Mouse (Mus musculus) brain, embryonic 14.5 days (tissue): ENCODE measurements at regions not wholly inside any gene's neighbourhood (a gene's known extent, or its start where the extent isn't known, plus 50 kb on each side); places are given as distances from the start of the nearest gene placed in this dataset.

Source experiments
- CTCF ChIP-seq: fragments of 200-500 bp; IDR thresholded peaks from 2 replicates; pipeline ENCODE4 v1.5.1; 2012; ENCODE audit warnings: inconsistent platforms, mild to moderate bottlenecking, moderate library complexity, borderline replicate concordance; ENCODE audit not compliant: insufficient read depth, insufficient read length; ENCODE audit errors: extremely low read depth
- POLR2A ChIP-seq: fragments of 200-500 bp; IDR thresholded peaks from 2 replicates; pipeline ENCODE4 v1.6.1; 2012; ENCODE audit warnings: mild to moderate bottlenecking, inconsistent platforms, borderline replicate concordance; ENCODE audit not compliant: poor library complexity, insufficient read depth, insufficient read length, severe bottlenecking; ENCODE audit errors: extremely low read depth

DNA sequence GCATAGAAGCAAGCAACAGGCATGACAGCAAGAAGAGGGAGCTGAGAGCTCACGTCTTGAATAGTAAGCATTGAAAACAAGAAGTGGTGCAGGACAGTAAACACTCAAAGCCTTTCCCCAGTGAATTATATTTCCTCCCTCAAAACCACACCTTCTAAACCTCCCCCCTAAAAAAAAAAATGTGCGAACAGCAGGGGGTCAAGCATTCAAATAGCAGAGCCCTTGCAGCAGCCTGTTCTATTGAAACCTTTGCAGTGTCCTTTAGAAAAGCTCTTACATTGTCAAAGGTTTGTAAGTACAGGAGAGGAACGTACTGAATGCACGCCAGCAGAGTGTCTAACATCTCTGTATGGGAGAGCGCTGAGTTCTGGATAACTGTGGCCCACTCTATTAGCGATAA, 145.1 kb upstream of the Cd180 start:
- no peak for TF ChIP-seq CTCF
- no peak for TF ChIP-seq POLR2A
